Mouse (Mus musculus) spleen, adult 2 months (tissue): ENCODE measurements around the gene Tgfb3. TPM values are rescaled to one million over a fixed set of nuclear protein-coding genes. Genes with fewer than 3 reads are reported as not detected.

Experiments
- DNase-seq, 2 experiments: peaks; one replicate each; pipeline versions ENCODE4 v3.0.0 to v3.0.0-alpha.2; 2012 to 2021; ENCODE audit warnings: low spot score in 2 of 2, low read depth in 1 of 2
- H3K27ac ChIP-seq: fragments of 200-500 bp; 2 replicates; pipeline ENCODE4 v1.5.1; 2012; ENCODE audit warnings: low read length, inconsistent platforms; ENCODE audit not compliant: insufficient read depth
- H3K27me3 ChIP-seq: fragments of 200-500 bp; 2 replicates; pipeline ENCODE4 v1.6.1; 2012; ENCODE audit warnings: mild to moderate bottlenecking, moderate library complexity, low read length, inconsistent platforms; ENCODE audit not compliant: control insufficient read depth, insufficient read depth
- H3K36me3 ChIP-seq: fragments of 200-500 bp; 2 replicates; pipeline ENCODE4 v1.6.1; 2012; ENCODE audit warnings: mild to moderate bottlenecking, low read length, inconsistent platforms; ENCODE audit not compliant: control insufficient read depth, insufficient read depth
- H3K4me1 ChIP-seq: fragments of 200-500 bp; 2 replicates; pipeline ENCODE4 v1.6.1; 2011; ENCODE audit warnings: inconsistent platforms; ENCODE audit not compliant: control insufficient read depth, insufficient read depth, insufficient read length
- H3K4me3 ChIP-seq: fragments of 200-500 bp; 2 replicates; pipeline ENCODE4 v1.5.1; 2011; ENCODE audit warnings: mild to moderate bottlenecking, inconsistent platforms; ENCODE audit not compliant: insufficient read depth, insufficient read length; ENCODE audit errors: extremely low read depth
- CTCF ChIP-seq: fragments of 200-500 bp; IDR thresholded peaks from 2 replicates; pipeline ENCODE4 v1.5.1; 2011; ENCODE audit warnings: mild to moderate bottlenecking, inconsistent platforms; ENCODE audit not compliant: insufficient read depth, insufficient read length, insufficient replicate concordance; ENCODE audit errors: extremely low read depth
- POLR2A ChIP-seq: fragments of 200-500 bp; IDR thresholded peaks from 2 replicates; pipeline ENCODE4 v1.6.1; 2011; ENCODE audit warnings: low read depth, low read length, inconsistent platforms
- WGBS: fragments of 180-500 bp; shearing (Covaris S2); methylation state at CpG from one replicate; pipeline ENCODE4 v1.1.7; 2018; 5-methylcytosine and 5-hydroxymethylcytosine counted together
- polyA plus RNA-seq: library from polyadenylated mRNA; depleted of rRNA; stranded (reverse); fragments of >200 nt; gene quantifications from 2 replicates; pipeline ENCODE4 v1.2.3, GENCODE M21; 2012; rRNA removed

Gene Tgfb3
- 2.8 and 3.2 TPM in 2 replicates for polyA plus RNA-seq

DNA sequence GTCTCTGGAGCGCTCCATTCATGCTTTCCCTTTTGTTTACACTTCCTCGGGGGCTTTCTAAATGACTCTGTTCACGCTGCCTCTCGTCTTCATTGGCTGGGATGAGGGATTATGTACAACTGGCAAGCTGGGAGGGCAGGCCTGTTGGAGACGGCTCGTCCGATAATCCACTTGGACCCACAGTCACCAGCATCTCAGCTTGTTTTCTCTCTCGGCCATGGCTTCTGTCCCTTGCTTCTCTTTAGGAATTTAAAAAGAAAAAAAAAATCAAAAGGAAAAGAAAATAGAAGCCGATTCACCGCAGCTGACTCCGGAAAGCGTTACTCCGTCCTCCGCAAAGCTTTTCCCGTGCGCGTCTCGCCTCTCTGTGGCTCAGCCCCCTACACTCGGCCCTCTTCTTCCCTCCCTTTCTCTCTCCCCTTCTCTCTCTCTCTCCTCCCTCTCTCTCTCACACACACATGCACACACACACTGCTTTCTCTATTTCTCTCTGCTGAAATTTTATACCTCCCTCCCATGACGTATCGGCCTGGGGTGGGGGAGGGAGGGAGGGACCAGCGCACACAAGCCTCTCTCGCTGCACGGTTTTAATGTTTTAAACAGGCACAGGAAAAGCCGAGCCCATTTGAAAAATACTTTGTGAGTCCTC is at the start of gene Tgfb3:
TSS of gene Tgfb3 (minus strand) at position 489 of the 649 bp plus-strand sequence.
- Histone ChIP-seq H3K27me3 (0 out of 2 replicates have a peak, but pooled peaks cover 4% of the 10 kb centered on the region), H3K27ac (peak within 1 kb of the TSS; percentile 36; the same call in 1 of the 2 replicates), H3K36me3 (no peaks in the 10 kb centered on the region), H3K4me3 (peak within 1 kb of the TSS; percentile 66), H3K4me1 (no peaks in the 10 kb centered on the region; the same call in 1 of the 2 replicates)
- 12% methylated on average over 25 of the region's 25 CpGs for WGBS
- no peak for DNase-seq
- TF ChIP-seq CTCF (no peak), POLR2A (no peak)

DNA sequence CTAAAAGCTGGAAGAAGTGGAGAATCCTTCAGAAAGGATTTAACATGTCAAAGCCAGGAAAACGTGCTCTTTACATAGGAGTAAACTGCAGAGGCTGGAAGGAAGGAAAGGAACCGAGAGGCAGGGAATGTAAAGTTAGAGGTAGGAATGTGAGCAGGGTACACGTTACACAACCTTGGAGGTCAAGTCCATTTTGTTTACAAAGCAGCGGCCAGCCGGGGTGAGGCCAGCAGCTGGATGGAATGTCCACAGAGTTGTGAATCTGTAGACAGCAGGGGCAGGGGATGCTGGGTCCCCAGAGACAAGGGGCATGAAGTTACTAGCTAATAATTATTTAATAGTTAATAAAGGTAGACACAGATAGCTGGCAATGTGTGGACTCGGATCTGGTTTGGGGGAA is 49.3 kb upstream of the Tgfb3 start:
- no peaks in the 10 kb centered on the region for H3K27me3 ChIP-seq
- WGBS: 81% methylated on average over 6 of the region's 6 CpGs
- H3K36me3 ChIP-seq: no peaks in the 10 kb centered on the region
- H3K27ac ChIP-seq: no peak overlapping the region
- no peak overlapping the region for H3K4me3 ChIP-seq
- no peak for DNase-seq
- H3K4me1 ChIP-seq: no peaks in the 10 kb centered on the region
- TF ChIP-seq POLR2A: no peak
- no peak for TF ChIP-seq CTCF

DNA sequence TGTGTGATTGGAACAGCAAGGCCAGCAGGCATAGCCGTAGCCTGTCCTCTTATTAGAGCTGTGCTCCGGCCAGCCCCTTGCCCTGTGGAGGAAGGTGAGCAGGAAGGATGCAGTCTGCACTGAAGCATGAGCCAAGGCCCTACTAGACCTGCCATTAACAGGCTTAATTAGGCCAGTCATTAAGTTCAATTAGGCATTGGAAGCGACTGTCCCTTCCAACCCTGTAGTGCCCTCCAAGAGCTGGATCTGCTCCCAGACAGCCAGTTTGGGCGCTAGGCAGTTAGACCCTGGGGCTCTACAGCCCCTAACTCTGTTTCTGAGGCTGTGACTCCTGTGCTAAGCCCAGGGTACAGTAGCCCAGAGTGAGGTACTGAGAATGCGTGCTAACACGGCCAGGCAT is 45.2 kb upstream of the Tgfb3 start:
- Histone ChIP-seq H3K4me1 (no peaks in the 10 kb centered on the region), H3K36me3 (no peaks in the 10 kb centered on the region), H3K4me3 (no peak overlapping the region), H3K27ac (no peak overlapping the region), H3K27me3 (no peaks in the 10 kb centered on the region)
- 86% methylated on average over 6 of the region's 6 CpGs for WGBS
- no peak for TF ChIP-seq CTCF
- DNase-seq: no peak

DNA sequence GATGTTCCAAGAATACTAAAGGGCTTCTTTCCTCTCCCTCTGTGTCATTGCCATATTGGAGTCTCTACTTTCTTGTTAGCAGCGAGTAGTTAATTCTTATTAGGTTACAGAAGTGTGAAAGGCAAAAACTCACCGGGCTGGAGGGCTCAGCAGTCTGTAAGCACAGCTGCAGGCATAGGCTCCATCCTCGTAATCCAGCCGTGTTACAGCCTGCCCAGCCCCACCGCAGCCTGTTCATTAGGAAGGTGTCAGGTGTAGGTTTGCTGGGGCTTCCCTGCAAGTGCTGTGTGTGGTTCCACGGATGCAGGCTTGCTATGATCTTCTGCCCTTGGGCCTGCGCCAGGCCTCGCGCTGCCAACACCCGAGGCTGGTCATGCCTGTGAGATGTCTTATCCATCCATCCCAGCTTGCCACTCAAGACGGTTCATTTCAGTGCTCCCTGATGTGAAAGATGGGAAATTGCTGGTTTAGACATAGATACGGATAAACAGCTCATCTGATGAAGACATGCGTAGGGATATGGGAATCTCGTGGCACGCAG is 37.5 kb upstream of the Tgfb3 start:
- H3K4me1 ChIP-seq: no peaks in the 10 kb centered on the region
- no peak overlapping the region for H3K27ac ChIP-seq
- no peak for DNase-seq
- TF ChIP-seq CTCF: no peak
- no peak for TF ChIP-seq POLR2A
- H3K4me3 ChIP-seq: no peak overlapping the region
- 90% methylated on average over 15 of the region's 15 CpGs for WGBS
- no peaks in the 10 kb centered on the region for H3K36me3 ChIP-seq
- H3K27me3 ChIP-seq: 0 out of 2 replicates have a peak, but pooled peaks cover 2% of the 10 kb centered on the region

DNA sequence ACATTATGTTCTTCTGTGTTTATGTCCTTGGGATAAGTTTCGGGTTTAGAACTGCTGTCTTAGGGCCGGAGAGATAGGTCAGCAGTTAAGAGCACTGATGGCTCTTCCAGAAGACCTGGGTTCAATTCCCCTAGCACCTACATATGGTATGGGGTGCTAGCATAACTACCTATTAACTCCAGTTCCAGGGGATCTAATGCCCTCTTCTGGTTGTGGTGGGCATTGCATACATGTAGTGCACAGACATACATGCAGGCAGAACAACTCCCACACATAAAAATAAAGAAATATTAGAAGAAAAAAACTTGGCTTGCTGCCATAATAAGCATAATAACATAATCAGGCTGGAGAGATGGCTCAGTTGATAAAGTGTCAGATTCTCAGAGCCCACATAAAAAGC is 31.8 kb upstream of the Tgfb3 start:
- H3K4me3 ChIP-seq: no peak overlapping the region
- TF ChIP-seq CTCF (no peak), POLR2A (no peak)
- H3K36me3 ChIP-seq: no peaks in the 10 kb centered on the region
- WGBS: 87% methylated on average over 2 of the region's 2 CpGs
- H3K27me3 ChIP-seq: no peaks in the 10 kb centered on the region
- peak in 1 of 2 experiments; percentile 14 for DNase-seq
- peaks cover 7% of the 10 kb centered on the region; the same call in 1 of the 2 replicates for H3K4me1 ChIP-seq
- H3K27ac ChIP-seq: no peak overlapping the region

DNA sequence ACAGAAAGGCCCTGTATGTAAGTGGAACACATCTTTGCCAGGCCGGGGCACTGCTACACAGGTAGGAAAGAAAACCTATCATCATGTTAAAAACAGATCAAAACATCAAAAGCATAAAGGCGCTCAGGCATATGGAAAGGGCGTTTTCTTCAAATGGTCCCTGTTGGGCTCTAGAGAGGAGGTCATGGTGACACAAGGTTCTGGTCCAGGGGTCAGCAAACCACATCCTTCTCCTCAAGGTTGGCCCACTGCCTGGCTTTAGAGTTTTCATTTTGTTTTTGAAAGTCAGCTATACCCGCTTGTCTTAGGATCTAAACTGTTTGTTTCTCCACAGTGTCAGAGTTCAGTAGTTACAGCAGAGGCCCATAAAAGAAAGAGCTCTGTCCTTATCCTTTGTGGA is 30.7 kb upstream of the Tgfb3 start:
- Histone ChIP-seq H3K27ac (no peak overlapping the region), H3K36me3 (no peaks in the 10 kb centered on the region), H3K27me3 (no peaks in the 10 kb centered on the region), H3K4me3 (no peak overlapping the region), H3K4me1 (peaks cover 7% of the 10 kb centered on the region; the same call in 1 of the 2 replicates)
- TF ChIP-seq POLR2A: no peak
- no peak for TF ChIP-seq CTCF
- WGBS: 36% methylated on average over 4 of the region's 4 CpGs
- DNase-seq: peak; percentile 26 to 36

DNA sequence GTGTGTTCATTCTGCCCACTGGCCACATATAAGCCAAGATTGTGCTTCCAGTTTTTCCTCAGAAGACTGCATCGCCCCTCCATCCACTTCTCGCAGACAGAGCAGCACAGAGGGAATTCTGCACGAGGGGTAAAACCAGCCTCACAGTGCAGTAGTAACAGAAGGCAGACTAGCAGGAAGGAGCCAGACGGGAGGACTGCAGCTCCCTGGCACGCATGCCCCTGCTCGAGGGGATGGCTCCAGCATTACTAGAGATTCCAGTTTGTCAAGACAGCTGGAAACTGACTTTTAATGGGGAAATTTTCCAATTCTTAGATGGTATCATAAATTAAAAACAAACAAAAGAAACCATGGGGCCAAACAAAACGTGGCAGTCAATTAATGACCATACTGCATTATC is 28.8 kb upstream of the Tgfb3 start:
- DNase-seq: no peak
- Histone ChIP-seq H3K4me1 (peaks cover 7% of the 10 kb centered on the region; the same call in 1 of the 2 replicates), H3K4me3 (no peak overlapping the region), H3K27ac (no peak overlapping the region), H3K36me3 (no peaks in the 10 kb centered on the region), H3K27me3 (no peaks in the 10 kb centered on the region)
- 89% methylated on average over 7 of the region's 7 CpGs for whole genome bisulfite sequencing
- TF ChIP-seq CTCF (no peak), POLR2A (no peak)
